Mouse (Mus musculus): ENCODE results near the gene Krtap19-5.

DNA sequence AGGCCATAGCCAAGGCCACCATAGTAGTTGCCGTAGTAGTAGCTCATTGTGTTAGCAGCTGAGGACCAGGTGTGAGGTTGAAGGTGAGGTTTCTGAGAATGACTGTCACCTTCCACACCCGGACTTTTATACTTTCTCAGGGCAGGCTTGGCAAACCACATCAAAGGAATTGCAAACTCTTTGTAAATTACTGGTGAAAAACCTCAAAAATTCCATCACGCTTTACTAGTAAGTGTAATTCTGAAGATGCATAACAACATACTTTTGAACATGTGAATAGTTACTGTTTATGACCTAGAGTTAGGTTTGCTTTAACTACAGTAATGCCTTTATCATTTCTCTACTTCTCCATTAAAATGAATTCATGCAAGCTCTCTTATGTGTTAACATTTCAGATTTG is 35.9 kb upstream of the Krtap19-5 start, which contains the start of gene Krtap19-9b:
- TF ChIP-seq CTCF (IDR thresholded peaks at IDR 0.05; ENCODE audit: extremely low read depth, insufficient read depth, insufficient read length, insufficient replicate concordance) (no peak), POLR2A (IDR thresholded peaks at IDR 0.05; ENCODE audit: low read depth, low read length) (no peak)

All from spleen, adult 2 months (tissue).